Mouse (Mus musculus) myocyte (in vitro differentiated cells): ENCODE data around the gene Cdkn1c. TPM values are rescaled to one million over a fixed set of nuclear protein-coding genes. Genes with fewer than 3 reads are reported as not detected.

Experiments used
- H3K27me3 ChIP-seq: one replicate; pipeline ENCODE4 v1.6.1; 2011; ENCODE audit not compliant: control insufficient read depth, insufficient read depth, insufficient read length
- H3K36me3 ChIP-seq: one replicate; pipeline ENCODE4 v1.6.1; 2011; ENCODE audit not compliant: control insufficient read depth, insufficient read depth
- H3K4me2 ChIP-seq: one replicate; pipeline ENCODE4 v1.6.1; 2011; ENCODE audit warnings: low read depth, control low read depth
- H3K4me3 ChIP-seq: one replicate; pipeline ENCODE4 v1.5.1; 2011; ENCODE audit warnings: mild to moderate bottlenecking, control low read depth, moderate library complexity
- H3K79me2 ChIP-seq: one replicate; pipeline ENCODE4 v1.6.1; 2011; ENCODE audit not compliant: control insufficient read depth, insufficient read depth
- H3ac ChIP-seq: one replicate; pipeline ENCODE4 v1.6.1; 2011; ENCODE audit not compliant: control insufficient read depth, insufficient read length
- CEBPB ChIP-seq: IDR thresholded peaks from 2 replicates; pipeline ENCODE4 v1.6.1; 2011; ENCODE audit warnings: mild to moderate bottlenecking, moderate library complexity; ENCODE audit not compliant: poor library complexity, insufficient read depth, severe bottlenecking
- E2F4 ChIP-seq: IDR thresholded peaks from one replicate; pipeline ENCODE4 v1.6.1; 2011; ENCODE audit warnings: mild to moderate bottlenecking, control low read depth, moderate library complexity; ENCODE audit not compliant: insufficient read depth
- MAX ChIP-seq: IDR thresholded peaks from one replicate; pipeline ENCODE4 v1.6.1; 2011; ENCODE audit warnings: low read depth, mild to moderate bottlenecking, control low read depth
- MYOD1 ChIP-seq, 3 experiments: IDR thresholded peaks; one replicate each; pipeline ENCODE4 v1.6.1; 2011; ENCODE audit warnings: control low read depth in 2 of 3, low read depth in 2 of 3, mild to moderate bottlenecking in 2 of 3, moderate library complexity in 1 of 3; ENCODE audit not compliant: insufficient read length in 2 of 3, control insufficient read depth in 1 of 3
- MYOG ChIP-seq, 3 experiments: IDR thresholded peaks; one replicate each; pipeline ENCODE4 v1.6.1; 2011; ENCODE audit warnings: control low read depth in 2 of 3, low read depth in 2 of 3, mild to moderate bottlenecking in 2 of 3; ENCODE audit not compliant: insufficient read length in 2 of 3, control insufficient read depth in 1 of 3, insufficient read depth in 1 of 3
- POLR2A ChIP-seq: IDR thresholded peaks from one replicate; pipeline ENCODE4 v1.6.1; 2011; ENCODE audit warnings: low read depth, mild to moderate bottlenecking, control low read depth, moderate library complexity; ENCODE audit not compliant: insufficient read length
- POLR2AphosphoS2 ChIP-seq: IDR thresholded peaks from one replicate; pipeline ENCODE4 v1.6.1; 2011; ENCODE audit warnings: low read depth, control low read depth; ENCODE audit not compliant: insufficient read length
- REST ChIP-seq: IDR thresholded peaks from one replicate; pipeline ENCODE4 v1.6.1; 2011; ENCODE audit warnings: mild to moderate bottlenecking, control low read depth, moderate library complexity; ENCODE audit not compliant: insufficient read depth, insufficient read length
- SRF ChIP-seq: IDR thresholded peaks from one replicate; pipeline ENCODE4 v1.6.1; 2011; ENCODE audit warnings: low read depth; ENCODE audit not compliant: control insufficient read depth, insufficient read length
- TCF12 ChIP-seq: IDR thresholded peaks from one replicate; pipeline ENCODE4 v1.6.1; 2011; ENCODE audit warnings: mild to moderate bottlenecking, control low read depth; ENCODE audit not compliant: poor library complexity, insufficient read depth, severe bottlenecking
- TCF3 ChIP-seq: IDR thresholded peaks from one replicate; pipeline ENCODE4 v1.6.1; 2011; ENCODE audit warnings: low read depth, control low read depth; ENCODE audit not compliant: insufficient read length
- USF1 ChIP-seq: IDR thresholded peaks from one replicate; pipeline ENCODE4 v1.6.1; 2011; ENCODE audit warnings: low read depth, mild to moderate bottlenecking, control low read depth, moderate library complexity
- polyA plus RNA-seq: library from polyadenylated mRNA; unstranded; fragments of >200 nt; fragmentation: generic; extraction: Trizol; gene quantifications from one replicate; pipeline ENCODE4 v1.2.1, GENCODE M21; 2012; ENCODE audit warnings: missing spikeins

Cdkn1c gene
- polyA plus RNA-seq, 1 experiment = 35.7 TPM

GRCm38 (mm10) chr7:143464811-143465560 is 4.1 kb upstream of the Cdkn1c start:
- Histone ChIP-seq H3K4me2 (no peak overlapping the region), H3K27me3 (peaks cover under 1% of the 10 kb centered on the region), H3K79me2 (no peaks in the 10 kb centered on the region), H3ac (no peak overlapping the region), H3K36me3 (no peaks in the 10 kb centered on the region), H3K4me3 (no peak overlapping the region)
- TF ChIP-seq CEBPB = no peak
- no peak for TF ChIP-seq MAX
- TF ChIP-seq POLR2A = no peak
- TF ChIP-seq SRF = no peak
- no peak for TF ChIP-seq USF1
- TF ChIP-seq MYOG (IDR thresholded peaks at IDR 0.05; ENCODE audit: control insufficient read depth in 1 of 3, insufficient read depth in 1 of 3, insufficient read length in 2 of 3, low read depth in 2 of 3) = no peak
- TF ChIP-seq E2F4 = no peak
- TF ChIP-seq MYOD1 (IDR thresholded peaks at IDR 0.05; ENCODE audit: control insufficient read depth in 1 of 3, insufficient read length in 2 of 3, low read depth in 2 of 3) = no peak
- no peak for TF ChIP-seq REST
- no peak for TF ChIP-seq TCF12
- no peak for TF ChIP-seq TCF3
- no peak for TF ChIP-seq POLR2AphosphoS2

- no peak overlapping the region for H3ac ChIP-seq
- TF ChIP-seq MYOG (IDR thresholded peaks at IDR 0.05; ENCODE audit: control insufficient read depth in 1 of 3, insufficient read depth in 1 of 3, insufficient read length in 2 of 3, low read depth in 2 of 3) (no peak), E2F4 (no peak), MYOD1 (IDR thresholded peaks at IDR 0.05; ENCODE audit: control insufficient read depth in 1 of 3, insufficient read length in 2 of 3, low read depth in 2 of 3) (no peak), MAX (no peak)
- H3K36me3 ChIP-seq = no peaks in the 10 kb centered on the region
- H3K4me3 ChIP-seq = no peak overlapping the region
- no peak overlapping the region for H3K4me2 ChIP-seq
- no peaks in the 10 kb centered on the region for H3K79me2 ChIP-seq
- peaks cover 11% of the 10 kb centered on the region for H3K27me3 ChIP-seq
Observed at GRCm38 (mm10) chr7:143463865-143464415, 3.1 kb upstream of the Cdkn1c start.

- H3K4me3 ChIP-seq = no peak overlapping the region
- TF ChIP-seq MYOG (IDR thresholded peaks at IDR 0.05; ENCODE audit: control insufficient read depth in 1 of 3, insufficient read depth in 1 of 3, insufficient read length in 2 of 3, low read depth in 2 of 3) (peak in 1 of 3 experiments; percentile 8), E2F4 (no peak), USF1 (no peak)
- no peak overlapping the region for H3ac ChIP-seq
- peaks cover 11% of the 10 kb centered on the region for H3K27me3 ChIP-seq
- no peaks in the 10 kb centered on the region for H3K79me2 ChIP-seq
- H3K36me3 ChIP-seq = no peaks in the 10 kb centered on the region
- H3K4me2 ChIP-seq = no peak overlapping the region
Observed at GRCm38 (mm10) chr7:143462516-143462915, 1.7 kb upstream of the Cdkn1c start.

- TF ChIP-seq TCF3 = no peak
- TF ChIP-seq POLR2A = no peak
- TF ChIP-seq MYOG (IDR thresholded peaks at IDR 0.05; ENCODE audit: control insufficient read depth in 1 of 3, insufficient read depth in 1 of 3, insufficient read length in 2 of 3, low read depth in 2 of 3) = no peak
- no peak for TF ChIP-seq MYOD1 (IDR thresholded peaks at IDR 0.05; ENCODE audit: control insufficient read depth in 1 of 3, insufficient read length in 2 of 3, low read depth in 2 of 3)
- no peak for TF ChIP-seq CEBPB
Observed at GRCm38 (mm10) chr7:143461920-143462319, 1.1 kb upstream of the Cdkn1c start.

GRCm38 (mm10) chr7:143461294-143461870 is 532 bp upstream of the Cdkn1c start:
- Histone ChIP-seq H3K4me3 (no peak overlapping the region), H3K4me2 (no peak overlapping the region), H3K36me3 (no peaks in the 10 kb centered on the region), H3ac (no peak overlapping the region), H3K27me3 (peaks cover 11% of the 10 kb centered on the region), H3K79me2 (no peaks in the 10 kb centered on the region)
- no peak for TF ChIP-seq SRF
- TF ChIP-seq MYOG (IDR thresholded peaks at IDR 0.05; ENCODE audit: control insufficient read depth in 1 of 3, insufficient read depth in 1 of 3, insufficient read length in 2 of 3, low read depth in 2 of 3) = no peak
- TF ChIP-seq TCF12 = no peak
- TF ChIP-seq REST = no peak
- TF ChIP-seq MAX = no peak
- TF ChIP-seq POLR2AphosphoS2 = no peak
- TF ChIP-seq TCF3 = no peak
- TF ChIP-seq USF1 = no peak
- TF ChIP-seq CEBPB = no peak
- TF ChIP-seq POLR2A = no peak
- TF ChIP-seq E2F4 = no peak
- no peak for TF ChIP-seq MYOD1 (IDR thresholded peaks at IDR 0.05; ENCODE audit: control insufficient read depth in 1 of 3, insufficient read length in 2 of 3, low read depth in 2 of 3)

More at GRCm38 (mm10) chr7:143461920-143462319, 1.1 kb upstream of the Cdkn1c start:
- no peak overlapping the region for H3ac ChIP-seq
- H3K36me3 ChIP-seq = no peaks in the 10 kb centered on the region
- H3K27me3 ChIP-seq = peaks cover 11% of the 10 kb centered on the region
- no peak overlapping the region for H3K4me2 ChIP-seq
- no peaks in the 10 kb centered on the region for H3K79me2 ChIP-seq
- no peak overlapping the region for H3K4me3 ChIP-seq
